Mouse (Mus musculus): ENCODE data around the gene Vmn1r71.
"Not testable (repeated sequence)": the region's sequence is repeated elsewhere in the genome, so short reads cannot be mapped to it uniquely, and the experiment has no call there.

Gene Vmn1r71

GRCm38 (mm10) chr7:10754264-10754663 is at the start of gene Vmn1r71:
Vmn1r71 (minus strand) TSS chr7:10754364.
- DNase-seq (ENCODE audit: low spot score), result no peak

GRCm38 (mm10) chr7:10757551-10757950 is 3.4 kb upstream of the Vmn1r71 start:
- not testable (repeated sequence) for DNase-seq (ENCODE audit: low spot score)

All from MN1 (cell line).